Mouse (Mus musculus): ENCODE measurements at regions not wholly inside any gene's neighbourhood (a gene's known extent, or its start where the extent isn't known, plus 50 kb on each side); places are given as distances from the start of the nearest gene placed in this dataset.

DNA sequence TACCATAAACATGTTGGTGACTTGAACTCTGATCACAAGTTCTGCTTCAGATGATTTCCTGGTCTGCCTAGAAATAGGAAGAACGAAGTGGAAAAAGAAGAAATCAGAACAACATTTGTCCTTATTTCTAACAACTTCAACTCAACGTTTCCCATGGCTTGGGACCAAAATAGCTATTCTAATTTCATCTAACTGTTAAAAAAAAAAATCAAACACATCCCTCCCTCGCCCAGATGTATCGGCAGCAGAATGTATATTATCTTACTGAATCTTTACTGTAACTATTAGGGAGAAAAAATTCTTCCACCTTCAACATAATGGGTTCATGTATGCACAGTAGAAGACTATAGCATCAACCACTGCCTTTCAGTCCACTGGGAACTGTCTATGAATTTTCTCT, 169.7 kb upstream of the Syt1 start:
- TF ChIP-seq POLR2A (IDR thresholded peaks at IDR 0.05; ENCODE audit: low read depth, low read length): no peak
- no peak for TF ChIP-seq CTCF (conservative IDR thresholded peaks at IDR 0.05; ENCODE audit: insufficient read depth, insufficient read length, low read depth, low read length)

Data from kidney, adult 2 months (tissue).